Mouse (Mus musculus) heart, adult 2 months (tissue): ENCODE results near the gene Pter.

ENCODE experiments used
- EP300 ChIP-seq: fragments of 200-500 bp; IDR thresholded peaks from 2 replicates; pipeline ENCODE4 v1.6.1; 2011; ENCODE audit warnings: low read depth, low read length, control low read depth; ENCODE audit not compliant: insufficient read depth
- POLR2A ChIP-seq: fragments of 200-500 bp; IDR thresholded peaks from 2 replicates; pipeline ENCODE4 v1.6.1; 2011; ENCODE audit warnings: mild to moderate bottlenecking, low read depth, low read length, control low read depth; ENCODE audit not compliant: insufficient read depth

DNA sequence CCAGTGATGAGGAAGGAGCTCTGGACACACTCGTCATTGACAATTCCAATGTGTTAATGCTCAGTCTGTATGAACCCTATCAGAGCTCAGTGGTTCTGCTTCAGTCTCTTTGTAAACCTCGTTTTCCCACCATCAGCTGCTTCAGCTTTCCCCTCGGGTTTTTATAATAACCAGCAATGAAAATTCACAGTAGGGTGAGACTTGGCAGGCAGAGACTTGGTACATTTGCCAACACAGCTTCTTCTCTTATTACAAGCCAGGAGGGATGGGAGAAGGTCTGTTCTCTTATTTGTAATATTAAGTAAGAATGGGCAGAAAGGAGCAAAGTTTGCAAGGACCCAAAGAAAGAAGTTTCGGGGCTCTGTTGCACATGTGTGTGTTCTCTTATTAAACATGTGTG lies 54.9 kb downstream of the Pter start:
- TF ChIP-seq EP300: no peak
- TF ChIP-seq POLR2A: no peak
